Mouse (Mus musculus): Measurements from ENCODE around the gene Kmt2a.

The Kmt2a gene

DNA sequence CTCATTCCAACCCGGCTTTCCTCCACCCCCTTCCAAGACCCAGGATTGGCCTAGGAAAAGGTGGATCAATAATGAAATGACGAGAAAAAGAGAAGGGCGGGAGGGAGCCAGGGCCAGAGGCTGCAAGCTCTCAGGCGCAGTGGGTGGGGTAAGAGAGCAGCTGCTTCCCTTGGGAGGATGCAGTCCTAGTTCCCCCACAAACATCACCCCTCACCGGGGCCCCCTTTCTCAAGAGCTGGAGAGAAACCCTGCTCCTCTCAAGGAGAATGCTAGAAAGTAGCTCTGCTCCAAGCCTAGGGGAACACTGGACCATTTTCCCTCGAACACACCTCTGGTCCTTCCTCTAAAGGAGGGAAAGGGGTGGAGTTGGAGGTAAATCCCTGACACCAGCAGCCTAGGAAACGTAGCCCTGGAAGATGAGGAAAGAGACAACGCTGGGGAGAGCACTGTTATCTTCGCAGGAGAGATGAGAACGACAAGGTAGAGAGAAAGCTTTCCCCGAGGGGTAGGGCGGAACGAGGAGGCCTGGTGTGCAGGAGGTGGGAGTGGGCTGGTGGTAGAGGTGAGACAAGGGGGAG lies 1.3 kb downstream of the Kmt2a start:
- peak; percentile 42 for DNase-seq

DNA sequence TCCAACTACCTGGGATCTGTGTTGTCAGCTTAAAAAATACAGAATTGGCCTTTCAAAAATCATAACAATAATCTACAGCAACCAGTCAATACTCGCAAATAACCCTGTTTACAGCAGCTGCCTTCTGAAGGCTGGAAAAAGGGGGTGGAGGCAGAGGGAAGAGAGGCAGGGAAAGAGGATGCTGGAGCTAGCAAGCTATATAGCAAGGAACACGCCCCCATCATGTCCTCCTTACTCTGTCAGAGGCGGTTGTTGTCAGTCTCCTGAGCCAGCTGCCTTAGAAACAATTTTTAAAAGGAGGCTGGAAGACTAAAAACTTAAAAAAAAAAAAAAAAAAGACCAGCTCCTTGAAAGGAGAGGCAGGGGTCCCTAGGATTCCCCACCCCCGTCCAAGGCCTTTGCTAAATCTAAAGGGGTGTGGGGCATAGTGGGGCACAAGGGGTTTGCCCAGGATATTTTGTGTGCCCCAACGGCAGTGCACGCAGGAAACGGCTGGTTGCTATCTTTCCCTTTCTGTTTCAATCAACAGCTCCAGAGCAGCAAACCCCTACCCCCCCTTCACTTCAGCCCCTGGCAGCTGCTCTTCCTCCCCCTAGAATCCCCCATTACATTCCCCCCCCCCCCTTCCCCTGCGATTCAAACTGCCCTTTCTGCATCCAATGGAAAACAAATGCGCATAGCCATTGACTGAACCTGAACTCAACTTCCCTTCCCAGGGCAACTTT lies 2.2 kb downstream of the Kmt2a start:
- no peak for DNase-seq

DNA sequence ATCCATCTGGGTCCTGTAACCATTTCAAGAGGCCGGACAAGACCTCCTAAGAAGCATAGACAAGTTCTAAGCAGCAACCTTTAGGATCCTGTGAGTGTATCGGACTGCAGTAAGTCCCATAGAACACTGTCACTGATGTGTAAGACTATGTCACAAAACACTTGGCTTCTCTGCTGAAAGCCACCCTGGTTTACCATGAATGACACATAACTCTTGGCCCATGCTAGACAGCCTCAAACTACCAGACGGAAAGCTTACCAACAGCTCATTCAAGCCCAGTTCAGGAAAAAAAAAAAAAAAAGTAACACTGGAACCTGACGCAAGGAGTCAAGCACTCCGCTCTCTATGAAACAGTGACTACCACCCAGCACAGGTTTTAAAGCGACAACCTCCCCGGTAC lies 3.4 kb downstream of the Kmt2a start:
- DNase-seq, result no peak

DNA sequence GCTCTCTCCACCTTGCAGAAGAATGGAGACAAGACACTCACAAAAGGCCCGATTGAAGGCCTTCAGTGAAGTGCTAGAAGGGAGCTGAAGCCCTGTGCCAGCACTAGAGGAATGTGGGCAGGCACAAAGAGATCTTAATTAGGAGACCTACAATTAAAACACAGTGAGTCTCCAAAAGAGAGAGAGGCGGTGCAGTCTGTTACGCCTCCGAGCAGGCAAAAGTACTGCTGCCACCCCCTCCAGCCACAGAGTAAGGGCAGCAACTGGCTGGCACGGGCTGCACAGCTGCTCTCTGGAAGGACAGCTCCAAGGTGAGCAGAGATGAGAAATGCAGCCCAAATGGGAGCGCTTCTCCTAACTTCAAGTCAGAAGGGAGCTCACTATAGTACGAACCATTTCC lies 5.6 kb downstream of the Kmt2a start:
- no peak for DNase-seq

DNA sequence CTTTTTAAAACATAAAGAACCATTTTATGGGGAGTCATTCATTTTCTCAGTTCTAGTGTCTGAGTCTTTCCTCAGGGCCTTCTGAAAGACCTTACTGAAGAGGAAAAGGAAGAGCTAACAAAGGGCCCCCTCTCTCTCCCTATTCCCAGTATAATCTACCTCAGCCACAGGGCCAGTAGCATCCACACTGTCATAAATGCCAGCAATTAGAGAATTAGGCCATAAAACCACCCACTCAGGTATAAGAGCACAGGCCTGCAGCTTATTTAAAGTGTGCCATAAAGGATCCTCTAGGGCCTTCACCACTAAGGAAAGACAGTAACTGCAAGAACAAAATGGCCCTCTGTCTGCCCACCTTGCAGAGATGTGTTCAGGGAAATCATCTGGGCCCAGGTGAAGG lies 6.9 kb downstream of the Kmt2a start:
- DNase-seq, result no peak

DNA sequence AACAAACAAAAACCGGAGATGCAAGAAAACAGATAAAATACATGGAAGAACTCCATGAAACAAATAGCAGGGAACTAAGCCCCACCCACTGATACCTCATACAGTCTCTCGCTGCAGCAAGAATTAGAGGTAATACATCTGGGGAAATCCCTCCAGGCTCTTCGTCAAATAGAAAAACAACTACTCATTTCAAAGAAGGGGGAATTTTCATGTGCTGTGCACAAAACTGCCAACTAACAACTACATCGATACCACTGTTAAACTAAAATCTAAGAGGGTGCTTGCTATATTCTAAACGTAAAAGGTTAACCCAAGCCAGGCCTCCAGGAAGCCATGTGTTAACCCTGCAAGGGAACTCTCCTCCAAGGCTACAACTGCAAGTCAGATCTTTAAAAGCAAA lies 7.4 kb downstream of the Kmt2a start:
- DNase-seq, result no peak

DNA sequence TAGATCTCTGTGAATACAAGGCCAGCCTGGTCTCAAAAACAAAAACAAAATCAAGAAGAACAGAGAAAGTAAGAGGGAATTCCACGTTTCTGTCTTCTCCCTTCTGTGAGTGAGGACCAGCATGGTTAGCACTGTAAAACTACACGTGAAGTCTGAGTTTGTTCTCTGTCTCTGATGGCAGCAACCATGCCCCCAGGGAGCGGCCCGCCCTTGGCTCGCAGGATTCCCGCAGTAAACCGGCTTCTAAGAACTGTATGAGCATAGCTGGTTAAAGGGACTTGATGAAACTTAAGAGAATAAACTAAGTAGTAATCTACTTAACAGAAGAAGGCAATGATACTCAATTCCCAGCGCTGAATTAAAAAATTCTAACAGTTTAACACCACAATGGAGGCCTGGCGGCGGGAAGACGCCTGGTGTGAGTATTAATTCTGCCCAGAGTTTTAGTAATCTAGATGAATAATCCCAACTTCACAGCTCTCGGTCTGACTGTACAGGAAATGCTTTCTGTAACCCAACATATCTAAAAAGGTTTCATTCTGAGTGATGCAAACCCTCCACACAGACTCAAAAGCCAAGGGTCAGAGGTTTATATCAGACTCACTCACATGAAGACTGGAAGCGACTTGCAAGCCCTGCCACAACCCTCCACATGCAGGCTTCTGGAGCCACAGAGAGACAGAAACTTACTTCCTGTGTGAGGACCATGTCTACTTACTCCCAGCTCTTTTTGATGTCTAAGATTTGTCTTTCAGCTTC lies 12.6 kb downstream of the Kmt2a start:
- no peak for DNase-seq

DNA sequence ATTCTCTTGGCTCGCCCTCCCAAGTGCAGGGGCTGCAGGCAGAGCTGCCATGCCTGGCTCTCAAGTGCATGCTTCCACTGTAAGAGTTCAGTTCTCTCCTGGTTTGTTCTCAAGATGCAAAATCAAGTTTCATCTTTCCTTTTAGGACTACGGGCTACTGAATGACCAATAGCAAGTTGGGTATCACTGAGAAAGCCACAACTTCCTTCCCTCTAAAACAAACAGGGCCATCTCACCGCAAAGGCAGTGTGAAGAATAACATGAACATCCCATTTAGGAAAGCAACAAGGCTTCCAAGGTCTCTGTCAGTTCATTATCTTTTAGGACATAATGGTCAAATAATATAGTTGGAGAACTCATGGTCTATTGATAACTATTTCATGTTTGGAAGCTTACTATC lies 13.4 kb downstream of the Kmt2a start:
- DNase-seq, result no peak

DNA sequence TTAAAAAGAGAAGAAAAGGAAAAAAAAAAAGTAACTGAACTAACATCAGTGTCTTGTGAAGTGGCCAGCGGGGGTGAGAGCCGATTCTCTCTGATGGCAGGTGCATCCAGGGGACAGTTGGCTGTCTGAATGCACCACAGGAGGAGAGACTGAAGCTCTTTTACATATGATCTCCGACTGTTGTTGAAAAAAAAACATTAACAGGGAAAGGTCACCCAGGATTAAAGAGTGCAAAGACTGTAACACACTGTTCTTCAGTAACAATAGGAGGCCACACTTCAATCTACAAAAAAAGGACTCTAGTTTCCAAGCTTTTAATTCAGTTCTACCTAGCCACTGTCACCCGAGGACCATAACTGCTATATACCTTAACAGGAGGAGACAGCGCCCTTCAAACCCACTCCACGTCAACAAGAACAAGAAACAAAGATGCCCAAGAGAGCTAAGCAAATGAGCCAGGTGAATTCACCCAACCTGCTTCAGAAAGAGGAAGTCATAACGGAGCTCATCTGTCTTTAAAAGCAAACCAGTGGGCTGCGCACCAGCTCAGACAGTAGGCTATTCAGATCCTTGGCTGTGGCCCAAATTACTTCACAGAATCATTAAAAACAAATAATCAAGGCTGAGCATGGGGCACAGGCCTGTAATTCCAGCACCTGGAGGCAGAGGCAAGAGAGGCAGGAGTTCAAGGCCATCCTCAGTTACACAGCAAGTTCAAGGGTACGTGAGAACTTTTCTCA lies 14.4 kb downstream of the Kmt2a start:
- no peak for DNase-seq

DNA sequence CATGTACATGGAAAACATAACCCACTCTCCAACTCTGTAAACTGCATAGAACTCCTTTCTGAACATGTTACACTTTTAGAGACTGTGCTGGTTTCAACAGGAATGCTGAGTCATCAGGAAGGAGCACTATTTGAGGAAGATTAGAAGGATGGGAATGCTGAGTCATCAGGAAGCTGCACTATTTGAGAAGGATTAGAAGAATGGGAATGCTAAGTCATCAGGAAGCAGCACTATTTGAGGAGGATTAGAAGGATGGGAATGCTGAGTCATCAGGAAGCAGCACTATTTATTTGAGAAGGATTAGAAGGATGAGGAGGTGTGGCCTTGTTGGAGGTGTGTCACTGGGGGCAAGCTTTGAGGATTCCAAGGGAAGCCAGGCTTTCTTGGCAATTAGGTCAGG lies 20.0 kb downstream of the Kmt2a start:
- DNase-seq, result no peak

DNA sequence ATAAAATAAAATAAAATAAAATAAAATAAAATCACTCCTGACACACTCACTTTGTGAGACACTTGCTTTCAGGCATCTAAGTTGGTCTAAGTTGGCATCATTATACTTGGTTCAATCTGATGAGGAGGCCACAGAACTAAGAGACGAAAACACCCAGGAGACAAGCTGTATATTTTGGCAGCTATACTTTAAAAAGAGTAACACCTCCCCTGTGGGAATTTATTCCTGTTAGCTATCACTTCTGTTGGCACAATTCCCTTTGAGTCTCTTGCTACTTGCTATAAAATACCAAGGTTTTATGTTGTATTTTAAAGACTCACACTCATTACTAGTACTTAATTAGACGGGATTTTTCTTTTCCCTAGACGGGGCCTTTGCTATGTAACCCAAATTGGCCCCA lies 22.4 kb downstream of the Kmt2a start:
- DNase-seq, result no peak

DNA sequence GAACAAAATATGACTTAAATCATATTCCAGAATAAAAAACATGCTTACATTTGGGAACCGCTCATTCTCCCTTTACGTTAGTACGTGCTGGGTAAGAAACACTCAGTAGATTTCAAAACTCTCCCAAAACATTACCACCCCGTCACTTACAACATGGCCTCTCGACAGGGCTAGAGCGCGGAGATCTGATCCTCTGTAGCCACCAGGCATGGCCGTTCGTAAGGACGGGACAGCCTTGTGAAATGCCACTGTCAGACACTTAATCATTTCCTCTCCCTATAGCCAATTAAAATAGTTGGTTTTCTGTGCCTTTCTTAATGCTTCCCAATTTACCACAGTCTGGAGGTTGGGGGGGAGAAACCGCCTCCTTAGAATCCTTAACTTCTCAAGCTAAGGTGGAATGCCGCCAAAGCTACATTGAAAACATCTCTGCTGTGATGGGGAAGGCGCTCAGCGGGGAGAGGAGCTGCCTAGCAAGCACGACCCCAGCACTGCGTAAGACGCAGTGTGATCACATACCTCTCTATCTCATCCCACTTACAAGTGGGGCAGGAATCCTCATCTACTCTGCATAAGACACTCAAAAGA lies 23.6 kb downstream of the Kmt2a start:
- no peak for DNase-seq

DNA sequence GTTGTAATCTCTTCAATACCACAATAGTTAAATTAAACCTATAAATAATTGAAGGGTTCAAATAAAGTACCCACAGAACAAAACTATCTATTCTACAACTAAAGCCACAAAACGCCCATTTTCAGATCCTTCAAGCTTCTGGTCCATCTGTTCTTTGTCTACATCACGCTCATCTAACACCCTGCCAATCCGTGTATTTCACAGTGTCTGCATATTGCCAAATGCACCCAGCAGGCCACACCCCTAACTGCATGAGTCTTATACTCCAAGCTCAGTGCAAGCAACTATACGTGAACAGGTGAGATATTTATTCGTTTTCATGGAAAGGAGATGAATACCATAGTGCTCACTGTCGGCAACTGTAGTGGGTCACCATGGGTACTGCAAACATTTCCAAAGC lies 25.9 kb downstream of the Kmt2a start:
- DNase-seq, result no peak

DNA sequence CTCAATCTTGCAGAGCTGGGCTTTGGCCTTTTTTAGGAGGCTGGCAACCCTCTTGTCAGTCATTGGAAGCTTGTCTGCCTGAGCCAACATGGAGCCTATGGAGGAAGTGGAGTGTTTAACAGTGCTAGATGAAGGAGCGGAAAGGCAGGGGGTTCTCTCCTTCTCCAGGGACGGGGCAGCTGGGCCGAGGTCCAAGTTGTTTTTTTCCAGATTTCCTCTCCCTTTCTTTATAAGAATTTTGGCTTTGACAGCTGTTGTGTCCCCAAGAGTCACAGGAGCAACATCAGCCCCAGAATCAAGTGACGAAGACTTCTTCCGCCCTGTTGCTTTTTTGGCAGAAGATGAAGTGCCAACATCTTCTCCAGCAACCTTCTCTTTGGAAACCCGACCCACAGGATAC lies 33.6 kb downstream of the Kmt2a start:
- DNase-seq, result no peak

DNA sequence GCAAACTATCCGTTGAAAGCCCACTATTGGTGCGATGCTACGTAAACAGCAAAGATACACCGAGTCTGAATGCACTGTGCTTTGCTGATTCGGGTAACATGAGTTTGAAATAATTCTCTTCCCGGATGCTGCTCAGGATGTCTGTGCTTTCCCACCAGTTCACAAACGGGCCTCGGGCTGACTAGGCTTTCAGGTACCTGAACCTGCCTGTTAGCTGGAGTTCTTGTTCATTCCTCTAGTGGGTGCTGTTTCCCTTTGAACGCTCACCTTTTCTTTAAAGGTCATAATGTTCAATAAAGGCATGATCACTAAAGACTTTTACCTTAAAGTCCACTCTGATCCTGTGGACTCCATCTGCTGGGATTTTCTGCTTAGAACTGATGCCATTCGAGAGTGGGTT lies 39.9 kb downstream of the Kmt2a start:
- DNase-seq, result no peak

DNA sequence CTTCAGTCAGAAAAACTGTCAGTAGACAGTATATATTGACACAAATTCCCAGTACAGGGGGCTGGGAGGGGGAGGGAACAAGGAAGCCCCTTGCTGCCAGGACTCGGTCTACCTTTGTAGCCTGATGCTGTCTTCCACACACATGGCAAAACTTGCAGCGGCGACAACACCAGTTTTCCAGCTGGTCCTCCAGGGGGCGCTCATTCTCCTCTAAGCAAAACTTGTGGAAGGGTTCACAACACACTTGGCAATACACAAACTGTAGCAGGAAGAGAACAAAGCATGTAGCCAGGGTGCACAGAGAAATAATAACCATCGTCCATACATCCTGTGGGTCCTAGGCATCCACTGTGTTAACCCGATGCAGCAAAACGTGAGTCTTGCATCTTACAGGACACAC lies 44.7 kb downstream of the Kmt2a start:
- DNase-seq, result peak; percentile 55

DNA sequence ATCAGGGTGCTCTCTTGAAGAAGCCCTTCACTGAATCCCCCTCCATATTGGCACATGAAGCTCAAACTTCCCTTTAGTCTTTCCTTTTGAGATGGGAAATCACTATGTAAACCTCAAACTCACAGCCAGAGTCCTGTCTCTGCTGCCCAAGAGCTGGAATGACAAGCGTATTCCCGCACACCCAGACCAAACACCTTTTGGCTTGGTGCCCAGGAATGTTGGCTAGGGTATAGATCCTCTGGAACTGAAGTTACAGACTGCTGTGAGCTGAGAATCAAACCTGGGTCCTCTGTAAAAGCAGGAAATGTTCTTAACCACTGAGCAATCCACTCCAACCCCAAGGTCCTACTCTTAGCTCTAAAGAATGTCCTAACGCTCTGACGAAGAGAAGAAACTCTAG lies 48.7 kb downstream of the Kmt2a start:
- DNase-seq, result no peak

DNA sequence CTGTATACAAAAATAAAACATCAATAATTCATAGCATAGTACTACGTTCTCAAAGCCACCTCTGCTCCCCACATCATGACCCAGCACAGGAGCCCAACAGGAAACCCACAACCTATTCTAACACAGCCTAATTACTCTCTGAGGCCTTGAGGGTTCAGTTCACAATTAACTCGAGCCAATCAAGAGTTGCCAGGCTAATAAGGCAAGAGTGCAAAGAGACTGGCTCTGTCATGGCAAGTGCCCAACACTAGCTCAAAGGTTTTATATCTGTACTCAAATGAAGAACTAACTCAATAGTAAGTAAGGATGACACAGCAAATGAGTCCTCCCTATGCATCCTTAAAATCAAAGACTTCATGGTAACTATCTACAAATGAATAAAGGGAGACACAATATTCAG lies 50.6 kb downstream of the Kmt2a start:
- no peak for DNase-seq

DNA sequence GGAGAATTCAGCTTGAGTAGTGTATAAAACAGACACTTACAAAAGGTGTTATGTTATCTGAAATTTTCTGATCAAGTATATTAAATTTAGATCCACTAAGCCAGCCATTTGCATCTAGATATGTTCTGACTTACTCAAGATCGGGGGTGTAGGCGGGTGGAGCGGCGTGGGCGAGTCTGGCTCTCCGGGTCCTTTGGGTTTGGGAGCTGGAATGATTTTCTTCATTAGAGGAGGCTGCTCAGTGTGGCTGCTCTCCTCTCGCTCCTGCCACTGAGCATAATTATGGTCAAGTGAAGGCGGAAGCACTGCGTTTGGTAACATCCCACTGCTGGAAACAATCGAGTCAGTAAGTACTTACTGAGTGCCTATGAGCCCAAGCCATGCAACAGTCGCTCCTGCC lies 52.2 kb downstream of the Kmt2a start:
- no peak for DNase-seq

DNA sequence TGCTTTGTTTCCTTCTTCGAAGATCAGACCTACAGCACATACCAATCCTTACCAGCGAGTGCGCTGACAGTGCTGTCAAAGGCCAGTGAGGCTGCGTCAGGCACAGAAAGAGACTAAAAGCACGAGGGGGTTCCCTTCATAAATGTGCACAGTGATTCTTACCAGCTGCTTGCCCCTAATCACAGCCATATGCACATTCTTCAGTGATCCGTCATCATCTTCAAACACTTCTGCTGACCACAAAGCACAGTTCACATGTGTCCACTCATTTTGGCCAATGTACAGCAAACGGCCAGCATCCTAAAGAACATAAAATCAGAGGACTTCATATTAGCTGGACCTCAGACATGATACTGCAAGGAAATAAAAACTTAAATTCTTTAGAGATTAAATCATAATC lies 54.4 kb downstream of the Kmt2a start:
- DNase-seq, result no peak

DNA sequence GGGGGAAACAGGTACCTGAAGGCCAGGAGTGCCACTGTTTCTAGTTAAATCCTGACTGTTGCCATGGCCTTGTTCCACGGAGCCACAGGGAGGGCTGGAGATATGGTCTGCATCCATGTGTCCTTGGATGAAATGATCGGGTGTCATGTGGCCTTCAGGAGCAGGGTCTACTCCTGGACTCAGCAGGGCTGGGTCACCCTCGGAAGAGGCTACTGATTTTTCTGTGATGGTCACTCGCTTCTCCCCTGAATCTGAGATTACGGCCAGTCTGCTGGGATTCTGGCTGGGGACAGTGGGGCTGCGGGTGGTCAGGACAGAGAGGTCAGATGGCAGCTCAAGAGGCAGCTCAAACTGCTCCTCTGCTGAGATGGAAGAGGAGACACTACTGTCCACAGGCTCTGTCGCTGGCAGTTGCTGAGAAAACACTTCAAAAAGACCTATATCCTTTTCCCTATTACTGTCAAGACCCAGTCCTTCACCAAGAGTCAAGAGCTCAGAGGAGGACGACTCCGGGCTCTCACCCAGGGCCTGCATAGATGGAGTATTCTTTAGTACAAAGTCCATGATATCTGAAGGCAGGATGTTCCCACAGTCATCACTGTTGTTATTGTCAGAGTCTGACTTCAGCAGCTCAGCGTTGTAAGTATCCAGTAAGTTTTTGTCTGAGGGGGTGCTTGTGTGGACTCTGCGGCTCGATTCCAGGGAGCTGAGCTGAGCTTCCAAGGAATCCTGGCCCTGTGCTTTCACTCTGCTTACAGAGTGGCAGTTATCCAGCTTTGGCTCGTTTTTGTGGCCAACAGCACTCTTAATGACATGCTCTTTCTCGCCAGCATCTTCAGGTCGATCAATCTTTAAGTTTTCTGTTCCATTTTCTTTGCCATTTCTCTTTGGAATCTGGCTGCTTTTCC lies 60.9 kb downstream of the Kmt2a start:
- DNase-seq, result no peak

DNA sequence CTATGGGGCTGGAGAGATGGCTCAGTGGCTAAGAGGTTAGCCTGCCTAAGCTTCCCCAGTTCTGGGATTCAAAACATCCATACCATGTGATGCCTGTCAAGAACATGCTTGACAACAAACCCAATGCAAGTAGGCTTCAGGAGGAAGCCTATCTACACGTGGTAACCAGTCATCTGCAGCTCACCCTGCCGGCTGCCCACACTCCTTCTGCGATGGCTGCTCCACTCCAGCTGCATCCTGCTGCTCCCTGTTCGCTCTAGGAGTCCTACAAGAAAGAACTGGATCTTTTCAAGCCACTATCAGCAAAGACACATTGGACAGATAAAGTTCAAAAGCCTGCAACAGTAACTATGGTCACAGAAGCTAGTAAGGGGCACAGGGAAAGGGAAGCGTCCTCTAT lies 63.6 kb downstream of the Kmt2a start:
- DNase-seq, result no peak
